Mouse (Mus musculus) frontal cortex, postnatal 10 days (tissue): Measurements from ENCODE around the gene Hist2h3b.
"Not testable (repeated sequence)": the region's sequence is repeated elsewhere in the genome, so short reads cannot be mapped to it uniquely, and the experiment has no call there.

Experiments
- DNase-seq, 2 experiments: peaks; one replicate each; pipeline ENCODE4 v3.0.0; 2022; ENCODE audit warnings: low spot score in 2 of 2, mixed read lengths in 1 of 2

Gene Hist2h3b

GRCm38 (mm10) chr3:96238954-96239793 lies 29.3 kb upstream of the Hist2h3b start, which contains the start of gene Hist2h3c2:
Hist2h3c2 (minus strand) TSS chr3:96239127.
- not testable (repeated sequence) for DNase-seq

GRCm38 (mm10) chr3:96239949-96240798 lies 28.3 kb upstream of the Hist2h3b start, which contains the start of gene Hist2h2aa2:
Hist2h2aa2 (minus strand) TSS chr3:96240276.
- peak; percentile 90 to 95 for DNase-seq

- DNase-seq, result no peak
These were observed 27.7 kb upstream of the Hist2h3b start for GRCm38 (mm10) chr3:96240799-96241197.

DNA sequence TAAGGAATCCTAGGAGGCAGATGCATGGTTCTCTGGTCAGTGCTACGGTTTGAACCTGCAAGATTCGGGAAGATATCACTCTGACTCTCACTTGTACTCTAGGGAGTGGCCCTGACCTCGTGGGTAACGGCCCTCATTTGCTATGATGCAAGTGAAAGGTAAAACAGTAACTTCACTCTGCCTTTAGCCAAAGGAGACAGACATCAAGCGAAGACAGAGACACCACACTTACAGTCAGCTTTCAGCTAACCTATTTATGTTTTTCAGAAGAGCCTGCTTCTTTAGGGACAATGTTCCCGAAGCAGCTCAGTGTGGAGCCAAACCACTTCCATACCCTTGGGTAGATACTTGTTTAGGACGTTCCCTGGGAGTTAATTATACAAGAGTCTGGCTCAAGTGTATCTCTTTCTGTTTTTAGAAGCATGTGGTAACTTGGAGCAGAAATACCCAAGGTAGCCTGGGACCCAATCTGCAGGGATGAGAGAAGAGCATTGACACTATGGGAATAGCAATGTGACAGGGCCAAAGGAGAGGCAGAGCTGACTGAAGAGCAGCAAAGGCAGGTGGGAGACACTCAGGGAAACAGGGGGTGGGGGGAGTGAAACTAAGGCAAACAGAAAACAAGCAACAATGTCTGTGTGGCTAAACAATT lies 24.4 kb upstream of the Hist2h3b start:
- DNase-seq, result no peak

GRCm38 (mm10) chr3:96245003-96245886 lies 23.2 kb upstream of the Hist2h3b start, which contains the start of gene Hist2h2aa1:
Hist2h2aa1 (plus strand) TSS chr3:96245497.
- peak; percentile 83 to 85 for DNase-seq

- DNase-seq, result not testable (repeated sequence)
These were observed 22.4 kb upstream of the Hist2h3b start for GRCm38 (mm10) chr3:96246018-96246417.

GRCm38 (mm10) chr3:96246427-96246856 lies 22.0 kb upstream of the Hist2h3b start, which contains the start of gene Hist2h3c1:
Hist2h3c1 (plus strand) TSS chr3:96246685.
- DNase-seq, result not testable (repeated sequence)

- DNase-seq, result no peak
These were observed 20.9 kb upstream of the Hist2h3b start for GRCm38 (mm10) chr3:96247356-96248140.

GRCm38 (mm10) chr3:96248141-96249033 lies 20.1 kb upstream of the Hist2h3b start:
- no peak for DNase-seq

DNA sequence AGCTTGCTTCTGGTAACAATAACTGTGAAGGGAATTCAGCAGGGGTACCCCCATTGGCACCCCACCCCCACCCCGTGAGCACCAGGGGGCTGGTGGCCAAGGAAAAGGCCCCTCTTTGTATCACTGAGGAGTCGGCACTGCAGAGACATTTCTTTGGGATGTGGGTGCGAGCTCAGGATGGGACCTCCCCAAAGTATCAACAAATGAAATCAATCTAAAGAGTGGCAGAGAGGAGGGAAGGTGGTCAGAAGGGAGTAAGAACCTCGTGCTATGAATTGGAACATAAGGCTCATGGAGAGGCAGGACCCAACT lies 19.5 kb upstream of the Hist2h3b start:
- no peak for DNase-seq

- DNase-seq, result no peak
These were observed 17.6 kb upstream of the Hist2h3b start for GRCm38 (mm10) chr3:96250890-96251289.

DNA sequence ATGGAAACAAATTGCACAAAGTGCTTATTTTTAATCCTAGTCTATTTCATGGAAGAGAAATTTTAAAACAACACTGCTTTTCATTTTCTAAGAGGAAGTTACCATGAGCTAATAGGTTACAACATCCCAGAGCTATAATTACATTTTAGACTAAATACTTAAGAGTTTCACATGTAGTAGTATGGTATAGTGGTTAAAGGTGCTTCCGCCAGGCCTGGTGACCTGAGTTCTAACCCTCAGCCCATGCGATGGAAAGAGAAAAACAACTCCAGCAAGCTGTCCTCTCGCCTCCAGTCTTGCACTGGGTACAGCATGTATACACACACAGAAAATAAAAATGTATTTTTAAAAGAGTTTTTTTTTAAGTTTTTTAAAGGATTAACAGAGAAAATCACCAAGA lies 16.7 kb upstream of the Hist2h3b start:
- DNase-seq, result no peak

- no peak for DNase-seq
These were observed 13.6 kb upstream of the Hist2h3b start for GRCm38 (mm10) chr3:96254683-96255355.

GRCm38 (mm10) chr3:96255926-96256593 lies 12.4 kb upstream of the Hist2h3b start:
- no peak for DNase-seq

GRCm38 (mm10) chr3:96257190-96257589 lies 11.3 kb upstream of the Hist2h3b start:
- no peak for DNase-seq

- no peak for DNase-seq
These were observed 8.2 kb upstream of the Hist2h3b start for GRCm38 (mm10) chr3:96260220-96260619.

DNA sequence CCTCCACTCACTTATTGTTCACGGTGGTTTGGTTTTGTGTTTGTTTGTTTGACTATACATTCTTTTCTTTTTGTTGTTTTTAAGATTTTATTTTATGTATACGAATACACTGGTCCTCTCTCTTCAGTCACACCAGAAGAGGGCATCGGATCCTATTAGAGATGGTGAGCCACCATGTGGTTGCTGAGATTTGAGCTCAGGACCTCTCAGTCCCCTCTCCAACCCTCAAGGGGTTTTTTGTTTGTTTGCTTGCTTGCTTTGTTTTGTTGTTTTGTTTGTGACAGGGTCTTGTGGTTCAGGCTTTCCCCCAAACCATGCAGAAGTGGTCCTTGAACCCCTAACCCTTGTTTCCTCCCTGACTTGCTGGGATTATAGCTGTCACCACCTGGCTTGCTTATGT lies 6.8 kb upstream of the Hist2h3b start:
- no peak for DNase-seq
